8 mouse cellular contexts compared by ENCODE assay signal in the genomic region with DNA sequence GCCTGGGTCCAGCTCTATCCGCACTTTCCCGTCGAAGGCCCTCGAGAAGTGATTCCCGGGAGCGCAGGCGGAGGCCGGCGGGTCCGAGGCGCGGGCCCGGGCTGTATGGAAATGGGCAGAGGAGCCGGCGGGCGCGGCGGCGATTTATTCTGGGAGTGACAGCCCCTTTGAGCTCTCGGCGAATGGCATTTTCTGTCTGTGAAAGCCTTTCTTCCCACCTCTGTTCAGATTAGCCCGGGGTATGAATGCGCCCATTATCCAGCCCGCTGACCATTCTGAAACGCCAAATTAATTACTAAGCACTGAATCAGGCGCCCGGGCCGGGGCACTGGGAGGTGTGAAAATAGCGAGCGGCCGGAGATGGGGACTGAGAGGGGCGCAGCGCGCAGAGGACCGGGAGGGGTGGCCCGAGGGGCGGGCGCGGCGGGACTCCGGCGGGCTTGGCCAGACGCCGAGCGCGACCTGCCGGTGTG. TPM values are rescaled to one million over a fixed set of nuclear protein-coding genes. Genes with fewer than 3 reads are reported as not detected.
A peak's percentile ranks its signal among the peaks of the same experiment; 100 is the strongest.
DNase-seq lines count a peak whose midpoint lies in the region; ATAC-seq and TF ChIP-seq lines count a peak whose summit lies in the region.

No protein-coding gene starts in this region.

- peak overlapping the region; percentile 93 for H3K4me2 ChIP-seq in forebrain, embryonic 13.5 days
- peak overlapping the region; percentile 98 for H3K4me2 ChIP-seq in kidney, embryonic 15.5 days
- peak overlapping the region; percentile 92 for H3K4me2 ChIP-seq in midbrain, embryonic 14.5 days (ENCODE audit: low read length)

- peak overlapping the region; percentile 88 for H3K9ac ChIP-seq in ES-Bruce4 (ENCODE audit: low read depth, poor library complexity, severe bottlenecking)
- H3K9ac ChIP-seq in forebrain, embryonic 13.5 days = peak overlapping the region; percentile 69
- peak overlapping the region; percentile 41; the same call in 1 of the 2 replicates for H3K9ac ChIP-seq in kidney, embryonic 15.5 days
- peak overlapping the region; percentile 57 for H3K9ac ChIP-seq in midbrain, embryonic 14.5 days (replicated peaks; ENCODE audit: low read length)

- DNase-seq in gastrocnemius, adult 2 months = no peak
- DNase-seq in gastrocnemius, postnatal 14 days = no peak
- DNase-seq in midbrain, embryonic 14.5 days = peak; percentile 83
- DNase-seq in urinary bladder, postnatal 36 days (ENCODE audit: low spot score in 2 of 2) = no peak

- no peaks in the 10 kb centered on the region for H3K9me3 ChIP-seq in ES-Bruce4 (replicated peaks; ENCODE audit: control insufficient read depth, insufficient read depth, low read length, poor library complexity, severe bottlenecking)
- no peaks in the 10 kb centered on the region for H3K9me3 ChIP-seq in forebrain, embryonic 13.5 days (replicated peaks)
- no peaks in the 10 kb centered on the region for H3K9me3 ChIP-seq in kidney, embryonic 15.5 days (replicated peaks)
- H3K9me3 ChIP-seq in midbrain, embryonic 14.5 days (ENCODE audit: control insufficient read depth, low read length) = no peaks in the 10 kb centered on the region

- WGBS in forebrain, embryonic 13.5 days = under 1% methylated on average over 39 of the region's 47 CpGs
- WGBS in kidney, embryonic 15.5 days = under 1% methylated on average over 42 of the region's 47 CpGs
- under 1% methylated on average over 47 of the region's 47 CpGs for WGBS in midbrain, embryonic 14.5 days

- TF ChIP-seq POLR2A in ES-Bruce4 (IDR thresholded peaks at IDR 0.05; ENCODE audit: insufficient read depth, low read length) = no peak

- peak overlapping the region; percentile 24; the same call in 1 of the 2 replicates for H3K27ac ChIP-seq in gastrocnemius, adult 2 months
- H3K27ac ChIP-seq in ES-Bruce4 (ENCODE audit: insufficient read depth, low read length) = no peak overlapping the region; the same call in 1 of the 2 replicates
- peak overlapping the region; percentile 42 for H3K27ac ChIP-seq in forebrain, embryonic 13.5 days
- H3K27ac ChIP-seq in kidney, embryonic 15.5 days = no peak overlapping the region
- peak overlapping the region; percentile 63 for H3K27ac ChIP-seq in midbrain, embryonic 14.5 days (replicated peaks; ENCODE audit: low read depth, low read length)

- ATAC-seq in forebrain, embryonic 13.5 days = peak; percentile 91
- peak; percentile 46 for ATAC-seq in kidney, embryonic 15.5 days (replicated peaks; ENCODE audit: low FRiP score)
- ATAC-seq in midbrain, embryonic 14.5 days (ENCODE audit: low FRiP score, low TSS enrichment) = peak; percentile 85
- ATAC-seq in erythroblast, adult 5-6 weeks (replicated peaks; ENCODE audit: low FRiP score, poor library complexity, severe bottlenecking) = no peak

- no peak for TF ChIP-seq CTCF in gastrocnemius, adult 2 months (IDR thresholded peaks at IDR 0.05)
- TF ChIP-seq CTCF in ES-Bruce4 (IDR thresholded peaks at IDR 0.05; ENCODE audit: low read depth, low read length) = no peak

- H3K36me3 ChIP-seq in ES-Bruce4 (ENCODE audit: control insufficient read depth, insufficient read depth, low read length, poor library complexity, severe bottlenecking) = no peaks in the 10 kb centered on the region
- no peaks in the 10 kb centered on the region for H3K36me3 ChIP-seq in forebrain, embryonic 13.5 days (ENCODE audit: poor library complexity, severe bottlenecking)
- H3K36me3 ChIP-seq in kidney, embryonic 15.5 days = no peaks in the 10 kb centered on the region
- no peaks in the 10 kb centered on the region for H3K36me3 ChIP-seq in midbrain, embryonic 14.5 days (ENCODE audit: control insufficient read depth, insufficient read depth, low read length)

- no peaks in the 10 kb centered on the region for H3K4me1 ChIP-seq in ES-Bruce4 (ENCODE audit: control insufficient read depth, insufficient read depth, low read length)
- H3K4me1 ChIP-seq in forebrain, embryonic 13.5 days = peaks cover 25% of the 10 kb centered on the region
- peaks cover 23% of the 10 kb centered on the region for H3K4me1 ChIP-seq in kidney, embryonic 15.5 days
- peaks cover 11% of the 10 kb centered on the region; the same call in 1 of the 2 replicates for H3K4me1 ChIP-seq in midbrain, embryonic 14.5 days (ENCODE audit: control insufficient read depth, insufficient read depth, low read length)

- peaks cover 13% of the 10 kb centered on the region; the same call in 1 of the 2 replicates for H3K27me3 ChIP-seq in ES-Bruce4 (ENCODE audit: control insufficient read depth, insufficient read depth, low read length, poor library complexity, severe bottlenecking)
- peaks cover 73% of the 10 kb centered on the region for H3K27me3 ChIP-seq in forebrain, embryonic 13.5 days
- H3K27me3 ChIP-seq in kidney, embryonic 15.5 days = peaks cover 91% of the 10 kb centered on the region
- peaks cover 75% of the 10 kb centered on the region for H3K27me3 ChIP-seq in midbrain, embryonic 14.5 days (ENCODE audit: control insufficient read depth, insufficient read depth, low read length)

- intact Hi-C loops in gastrocnemius, adult 2 months (cut with DNase I) = loop anchor here (10.0 kb wide), 1 partner anchor 505 kb away; no protein-coding TSS in a partner anchor
- intact Hi-C loops in gastrocnemius, postnatal 14 days (cut with DNase I; ENCODE audit: low total_unique reads) = no loop called here

- no peak for TF ChIP-seq EP300 in ES-Bruce4 (IDR thresholded peaks at IDR 0.05; ENCODE audit: insufficient read depth, low read depth, low read length)

- H3K4me3 ChIP-seq in gastrocnemius, adult 2 months = peak overlapping the region; percentile 76
- H3K4me3 ChIP-seq in ES-Bruce4 (ENCODE audit: low read depth, low read length) = peak overlapping the region; percentile 66
- peak overlapping the region; percentile 49 for H3K4me3 ChIP-seq in forebrain, embryonic 13.5 days
- H3K4me3 ChIP-seq in kidney, embryonic 15.5 days (replicated peaks) = peak overlapping the region; percentile 56
- peak overlapping the region; percentile 47 for H3K4me3 ChIP-seq in midbrain, embryonic 14.5 days (replicated peaks; ENCODE audit: low read depth, low read length)

RNA-seq across cellular contexts. Expression of a gene that starts 1.0 kb away (rescaled TPM):
- total RNA-seq in gastrocnemius, adult 2 months (2021) = 1 to 10 TPM; 4.7 to 8.0 TPM
- 10 to 100 TPM in 1 of 2 experiments, 1 to 10 TPM in 1; 6.9 to 10.9 TPM for total RNA-seq in gastrocnemius, postnatal 14 days (2021)
- polyA plus RNA-seq in ES-Bruce4 (2011; ENCODE audit: insufficient read depth, insufficient read length, low read depth, missing spikeins) = 22.3 and 22.6 TPM in 2 replicates
- polyA plus RNA-seq in forebrain, embryonic 13.5 days (2015; fragmentation: Nextera tagmentation; extraction: Ambion mirVana) = 6.8 and 8.5 TPM in 2 replicates
- polyA plus RNA-seq in kidney, embryonic 15.5 days (2015; fragmentation: Nextera tagmentation; extraction: Ambion mirVana) = 16.5 and 16.9 TPM in 2 replicates
- 8.4 and 12.3 TPM in 2 replicates for polyA plus RNA-seq in midbrain, embryonic 14.5 days (2014; fragmentation: Nextera tagmentation; extraction: Ambion mirVana)
- total RNA-seq in erythroblast, adult 5-6 weeks (2015; ENCODE audit: low replicate concordance) = not detected in 2 replicates
- total RNA-seq in erythroblast, adult 5-6 weeks (2017; ENCODE audit: low replicate concordance) = not detected in 2 replicates

RNA-seq across cellular contexts. Expression of a gene that starts 32.3 kb away (rescaled TPM):
- total RNA-seq in gastrocnemius, adult 2 months (2021) = under 1 TPM; 0.43 to 0.56 TPM
- under 1 TPM; 0.35 to 0.41 TPM for total RNA-seq in gastrocnemius, postnatal 14 days (2021)
- 1.7 and 1.8 TPM in 2 replicates for polyA plus RNA-seq in ES-Bruce4 (2011; ENCODE audit: insufficient read depth, insufficient read length, low read depth, missing spikeins)
- 0.09 and 0.15 TPM in 2 replicates for polyA plus RNA-seq in forebrain, embryonic 13.5 days (2015; fragmentation: Nextera tagmentation; extraction: Ambion mirVana)
- 0.57 and 0.68 TPM in 2 replicates for polyA plus RNA-seq in kidney, embryonic 15.5 days (2015; fragmentation: Nextera tagmentation; extraction: Ambion mirVana)
- polyA plus RNA-seq in midbrain, embryonic 14.5 days (2014; fragmentation: Nextera tagmentation; extraction: Ambion mirVana) = 0.04 and 0.54 TPM in 2 replicates
- 8.3 and 12.5 TPM in 2 replicates for total RNA-seq in erythroblast, adult 5-6 weeks (2015; ENCODE audit: low replicate concordance)
- total RNA-seq in erythroblast, adult 5-6 weeks (2017; ENCODE audit: low replicate concordance) = 2.5 and 7.2 TPM in 2 replicates

Comparison
In these comparisons a context has a peak if more than half of its experiments do, and no peak if none do; other contexts are left out.
1. H3K27ac ChIP-seq: peak in gastrocnemius, adult 2 months (single experiment), forebrain, embryonic 13.5 days (single experiment) and midbrain, embryonic 14.5 days (single experiment); none in ES-Bruce4 (single experiment) and kidney, embryonic 15.5 days (single experiment).
2. Peak in every context shown above with its lines, with median percentiles within 50 percentile points of each other: H3K4me3 ChIP-seq, H3K9ac ChIP-seq and H3K4me2 ChIP-seq.